Mouse (Mus musculus): ENCODE data around the gene Acot2.
"Not testable (repeated sequence)": the region's sequence is repeated elsewhere in the genome, so short reads cannot be mapped to it uniquely, and the experiment has no call there.

Gene Acot2

GRCm38 (mm10) chr12:83998341-83999107 is 10.9 kb downstream of the Acot2 start:
- DNase-seq: peak; percentile 37

GRCm38 (mm10) chr12:83999237-83999636 is 11.6 kb downstream of the Acot2 start:
- not testable (repeated sequence) for DNase-seq

GRCm38 (mm10) chr12:84000418-84000817 is 12.8 kb downstream of the Acot2 start:
- no peak for DNase-seq

GRCm38 (mm10) chr12:84003866-84004265 is 16.2 kb downstream of the Acot2 start:
- no peak for DNase-seq

- no peak for DNase-seq
These were observed 20.6 kb downstream of the Acot2 start for GRCm38 (mm10) chr12:84008251-84008650.

GRCm38 (mm10) chr12:84008729-84009128 is 21.1 kb downstream of the Acot2 start:
- DNase-seq: no peak

- peak; percentile 81 for DNase-seq
These were observed 21.7 kb downstream of the Acot2 start, which contains the start of gene Acot1 for GRCm38 (mm10) chr12:84009171-84009965. Gene Acot1 (plus strand): TSS chr12:84009490.

GRCm38 (mm10) chr12:84010201-84010600 is 22.5 kb downstream of the Acot2 start:
- no peak for DNase-seq

- DNase-seq: peak; percentile 82
These were observed 23.8 kb downstream of the Acot2 start for GRCm38 (mm10) chr12:84011251-84012040.

GRCm38 (mm10) chr12:84013130-84013529 is 25.5 kb downstream of the Acot2 start:
- no peak for DNase-seq

GRCm38 (mm10) chr12:84013701-84014100 is 26.0 kb downstream of the Acot2 start:
- DNase-seq: peak; percentile 50

GRCm38 (mm10) chr12:84020528-84020927 is 32.9 kb downstream of the Acot2 start:
- DNase-seq: peak; percentile 33

GRCm38 (mm10) chr12:84022266-84022665 is 34.6 kb downstream of the Acot2 start:
- not testable (repeated sequence) for DNase-seq

GRCm38 (mm10) chr12:84023052-84023745 is 35.5 kb downstream of the Acot2 start:
- DNase-seq: no peak

GRCm38 (mm10) chr12:84025888-84026287 is 38.2 kb downstream of the Acot2 start:
- DNase-seq: no peak

- not testable (repeated sequence) for DNase-seq
These were observed 40.7 kb downstream of the Acot2 start for GRCm38 (mm10) chr12:84028328-84028727.

- DNase-seq: not testable (repeated sequence)
These were observed 41.4 kb downstream of the Acot2 start for GRCm38 (mm10) chr12:84029043-84029442.

GRCm38 (mm10) chr12:84030659-84031332 is 43.1 kb downstream of the Acot2 start:
- DNase-seq: peak; percentile 76

- no peak for DNase-seq
These were observed 45.2 kb downstream of the Acot2 start for GRCm38 (mm10) chr12:84032854-84033253.

- not testable (repeated sequence) for DNase-seq
These were observed 45.6 kb downstream of the Acot2 start for GRCm38 (mm10) chr12:84033302-84033701.

GRCm38 (mm10) chr12:84034108-84034507 is 46.4 kb downstream of the Acot2 start:
- DNase-seq: no peak

GRCm38 (mm10) chr12:84038241-84038640 is 50.6 kb downstream of the Acot2 start, which contains the start of gene Acot4:
Gene Acot4 (plus strand): TSS chr12:84038379.
- DNase-seq: not testable (repeated sequence)

Data from layer of hippocampus, adult 9-11 months (tissue).